Mouse (Mus musculus) liver, embryonic 14 days (tissue): ENCODE data around the gene Mfn1. TPM values are rescaled to one million over a fixed set of nuclear protein-coding genes. Genes with fewer than 3 reads are reported as not detected.

Experiments
- polyA plus RNA-seq: library from polyadenylated mRNA; depleted of rRNA; stranded (reverse); fragments of >200 nt; gene quantifications from 2 replicates; pipeline ENCODE4 v1.2.3, GENCODE M21; 2012; rRNA removed

Mfn1 gene
- 8.9 and 10.5 TPM in 2 replicates for polyA plus RNA-seq

DNA sequence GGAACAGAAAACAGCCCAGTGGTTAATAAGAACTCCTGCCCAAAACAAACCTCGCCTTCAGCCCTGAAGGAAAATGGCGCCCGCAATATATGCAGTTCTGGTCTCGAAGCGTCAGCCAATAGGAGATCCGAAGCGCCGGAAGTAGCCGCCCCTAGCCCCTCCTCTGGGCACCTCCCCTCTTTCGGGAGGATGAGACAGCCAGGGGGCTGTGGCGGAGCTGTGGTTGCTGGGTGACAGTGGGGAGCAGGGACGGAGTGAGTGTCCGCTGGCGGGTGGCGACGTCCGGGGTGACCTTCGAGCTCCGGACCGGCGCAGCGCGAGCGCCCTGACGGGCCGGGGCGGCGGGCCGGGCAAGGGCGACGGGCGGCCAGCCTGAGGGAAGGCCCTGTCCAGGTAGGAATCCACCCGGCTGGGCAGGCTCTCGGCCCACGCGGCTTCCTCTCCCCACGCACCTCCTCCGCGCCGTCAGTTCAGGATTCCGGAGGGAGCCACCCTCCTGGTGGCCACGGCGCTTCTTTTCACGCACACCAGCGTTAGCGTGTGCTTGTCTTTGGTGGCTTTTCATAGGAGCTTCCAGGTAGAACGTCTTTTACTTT is at the start of gene Mfn1:
Gene Mfn1, plus strand, starts transcription at position 163 of the 596 bp plus-strand sequence.

DNA sequence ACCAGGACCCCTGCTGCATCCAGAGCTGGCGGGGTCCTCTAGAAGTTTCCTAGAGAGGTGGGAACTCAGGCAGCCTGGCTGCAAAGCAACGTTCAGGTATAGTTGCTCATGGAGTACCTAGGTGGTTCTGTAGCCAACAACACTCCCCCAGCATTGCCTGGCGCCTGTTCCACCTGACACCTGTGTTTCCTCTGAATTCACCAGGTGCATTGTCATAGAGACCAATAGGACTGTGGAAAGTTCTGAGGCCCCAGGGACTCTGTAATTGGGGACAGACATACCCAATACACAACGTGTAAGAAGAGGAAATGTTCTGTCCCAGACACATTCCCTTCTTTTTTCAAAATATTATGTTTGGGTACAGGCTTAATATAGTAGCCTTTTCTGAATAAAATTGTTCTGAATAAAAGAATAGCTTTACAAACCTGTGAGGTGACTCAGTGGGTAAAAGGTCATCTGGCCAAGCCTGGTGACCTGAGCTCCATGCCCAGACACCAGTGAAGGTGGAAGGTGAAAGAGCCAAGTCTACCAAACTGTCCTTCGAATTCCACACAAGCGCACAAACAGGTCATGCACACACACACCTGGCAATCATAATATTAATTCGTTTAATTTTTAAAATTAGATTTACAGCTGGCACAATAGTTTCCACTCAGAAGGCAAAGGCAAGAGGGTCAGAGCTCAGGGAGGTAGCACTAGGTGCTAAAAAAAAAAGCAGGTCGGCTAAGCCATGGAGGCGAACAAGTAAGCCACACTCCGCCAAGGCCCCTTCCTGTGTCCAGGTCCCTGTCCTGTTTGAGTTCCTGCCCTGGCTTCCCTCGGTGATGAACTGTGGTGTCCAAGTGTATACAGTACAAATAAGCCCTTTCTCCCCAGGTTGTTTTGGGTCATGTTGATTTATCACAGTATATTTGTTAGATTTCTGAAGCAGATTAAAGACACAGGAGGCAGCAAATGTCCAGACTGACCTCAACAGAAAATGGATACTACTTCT is 36.9 kb upstream of the Mfn1 start, which contains the start of gene Kcnmb3:
Gene Kcnmb3, minus strand, starts transcription at position 135 of the 994 bp plus-strand sequence.

DNA sequence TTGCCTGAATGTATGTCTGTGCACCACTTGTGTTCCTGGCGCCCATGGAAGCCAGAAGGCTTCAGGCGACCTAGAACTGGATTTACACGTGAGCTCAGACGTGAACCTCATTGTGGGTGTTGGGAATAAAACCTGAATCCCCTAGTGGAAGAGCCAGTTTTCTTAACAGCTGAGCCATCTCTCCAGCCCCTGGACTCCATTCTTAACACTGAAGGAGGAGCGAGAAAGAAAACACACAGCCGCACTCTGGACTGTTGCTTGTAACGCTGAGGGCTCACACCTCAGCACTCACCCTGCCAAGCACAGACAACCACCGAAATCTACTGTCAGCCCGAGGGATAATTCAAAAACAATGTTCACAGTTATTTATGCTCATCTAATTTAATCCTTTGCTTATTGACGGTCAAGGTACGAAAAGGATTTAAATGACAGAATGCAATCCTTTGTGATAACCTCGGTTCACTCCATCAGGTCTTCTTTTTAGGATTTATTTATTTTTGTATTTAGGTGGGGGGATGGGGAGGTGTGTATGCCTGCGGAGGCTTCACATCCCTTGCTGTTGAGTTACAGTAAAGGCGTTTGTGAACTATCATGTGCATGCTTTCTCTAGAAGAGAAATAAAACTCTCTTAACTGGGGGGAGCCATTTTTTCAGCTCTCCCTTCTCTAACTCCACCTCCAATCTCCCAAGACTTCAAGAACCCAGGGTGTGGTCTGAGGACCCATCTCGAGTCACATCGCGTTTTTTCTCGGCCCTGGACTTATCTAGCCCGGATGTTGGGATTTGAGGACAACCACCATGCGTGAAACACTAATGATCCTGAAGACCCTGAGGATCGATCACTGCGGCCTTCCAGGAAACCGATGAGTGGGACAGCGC is 19.5 kb upstream of the Mfn1 start, which contains the start of gene Zfp639:
Gene Zfp639, plus strand, starts transcription at position 764 of the 879 bp plus-strand sequence.

DNA sequence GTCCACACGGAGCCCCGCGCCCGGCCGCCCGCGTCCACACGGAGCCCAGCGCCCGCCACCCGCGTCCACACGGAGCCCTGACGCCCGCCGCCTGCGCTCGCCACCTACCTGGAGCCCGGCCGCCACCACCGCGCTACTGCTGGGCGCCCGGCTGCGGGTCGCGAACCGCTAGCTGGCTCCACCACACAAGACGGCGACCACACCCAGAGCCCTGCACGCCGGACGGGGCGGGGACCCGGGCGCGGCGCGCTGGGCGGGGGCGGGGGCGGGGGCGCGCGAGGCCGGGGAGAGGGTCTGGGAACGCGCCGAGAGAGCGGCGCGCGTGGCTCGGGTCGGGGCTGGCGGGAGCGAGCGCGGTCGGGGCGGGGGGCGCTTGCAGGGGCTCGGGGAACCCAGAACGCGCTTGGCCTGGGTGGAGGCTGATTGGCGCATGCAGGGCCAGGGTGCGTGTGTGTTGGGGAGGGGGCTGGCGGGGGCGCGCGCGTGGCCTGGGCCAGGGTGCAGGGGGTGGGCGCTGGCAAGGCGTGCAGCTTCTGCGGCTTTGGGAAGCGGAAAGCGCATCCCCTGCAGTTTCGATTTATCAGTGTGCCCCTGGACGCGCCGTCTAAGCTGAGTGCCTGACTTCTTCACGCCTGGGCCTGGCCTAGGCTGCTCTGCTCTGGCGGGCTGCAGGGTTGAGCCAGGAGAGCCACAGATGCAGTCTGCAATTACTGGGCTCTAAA is 87.2 kb downstream of the Mfn1 start, which contains the start of gene Gnb4:
Gene Gnb4, minus strand, starts transcription at position 255 of the 722 bp plus-strand sequence.

Other genes with a start within 250 kb of the Mfn1 start
- 0.66 and 0.71 TPM in 2 replicates for gene Zmat3, start 163.5 kb upstream of the Mfn1 start, polyA plus RNA-seq
- 4.5 and 5.6 TPM in 2 replicates for gene Pik3ca, start 131.8 kb upstream of the Mfn1 start, polyA plus RNA-seq
- not detected in 2 replicates for gene Kcnmb3, start 37.2 kb upstream of the Mfn1 start, polyA plus RNA-seq
- gene Zfp639, start 19.2 kb upstream of the Mfn1 start, polyA plus RNA-seq = 19.8 and 20.1 TPM in 2 replicates
- 3.7 and 4.2 TPM in 2 replicates for gene Gnb4, start 87.1 kb downstream of the Mfn1 start, polyA plus RNA-seq
- 36.1 and 36.5 TPM in 2 replicates for gene Actl6a, start 176.8 kb downstream of the Mfn1 start, polyA plus RNA-seq
- gene Ndufb5, start 207.5 kb downstream of the Mfn1 start, polyA plus RNA-seq = 92.3 and 105 TPM in 2 replicates
- 11.4 and 11.6 TPM in 2 replicates for gene Mrpl47, start 208.1 kb downstream of the Mfn1 start, polyA plus RNA-seq